Mouse (Mus musculus): ENCODE measurements at regions not wholly inside any gene's neighbourhood (a gene's known extent, or its start where the extent isn't known, plus 50 kb on each side); places are given as distances from the start of the nearest gene placed in this dataset.

GRCm38 (mm10) chr12:12480451-12480850 lies 218.5 kb downstream of the Fam49a start:
- 99% methylated on average over 2 of the region's 2 CpGs for WGBS
- ATAC-seq = no peak

GRCm38 (mm10) chr12:12452086-12452485 lies 190.1 kb downstream of the Fam49a start:
- Histone ChIP-seq H3K9me3 (ENCODE audit: control insufficient read depth) (no peaks in the 10 kb centered on the region), H3K27me3 (replicated peaks; ENCODE audit: control insufficient read depth, insufficient read depth, low read length) (no peaks in the 10 kb centered on the region), H3K36me3 (ENCODE audit: control insufficient read depth, insufficient read depth) (no peaks in the 10 kb centered on the region), H3K4me3 (ENCODE audit: low read depth, low read length) (no peak overlapping the region), H3K27ac (ENCODE audit: low read depth, low read length) (no peak overlapping the region), H3K4me2 (replicated peaks; ENCODE audit: low read depth) (no peak overlapping the region), H3K4me1 (replicated peaks; ENCODE audit: control insufficient read depth, insufficient read depth, low read length) (no peaks in the 10 kb centered on the region), H3K9ac (ENCODE audit: low read depth, low read length) (no peak overlapping the region)
- WGBS = 20% methylated on average over 2 of the region's 2 CpGs
- no peak for ATAC-seq
- no peak for TF ChIP-seq CTCF (IDR thresholded peaks at IDR 0.05; ENCODE audit: low read depth)

More at GRCm38 (mm10) chr12:12480451-12480850, 218.5 kb downstream of the Fam49a start:
- Histone ChIP-seq H3K9ac (ENCODE audit: low read depth, low read length) (no peak overlapping the region), H3K27me3 (replicated peaks; ENCODE audit: control insufficient read depth, insufficient read depth, low read length) (no peaks in the 10 kb centered on the region), H3K4me3 (ENCODE audit: low read depth, low read length) (no peak overlapping the region), H3K36me3 (ENCODE audit: control insufficient read depth, insufficient read depth) (no peaks in the 10 kb centered on the region), H3K4me1 (replicated peaks; ENCODE audit: control insufficient read depth, insufficient read depth, low read length) (no peaks in the 10 kb centered on the region), H3K9me3 (ENCODE audit: control insufficient read depth) (no peaks in the 10 kb centered on the region), H3K27ac (ENCODE audit: low read depth, low read length) (no peak overlapping the region), H3K4me2 (replicated peaks; ENCODE audit: low read depth) (no peak overlapping the region)
- TF ChIP-seq CTCF (IDR thresholded peaks at IDR 0.05; ENCODE audit: low read depth) = no peak

GRCm38 (mm10) chr12:12446768-12447167 lies 184.8 kb downstream of the Fam49a start:
- TF ChIP-seq CTCF (IDR thresholded peaks at IDR 0.05; ENCODE audit: low read depth) = no peak
- H3K4me2 ChIP-seq (replicated peaks; ENCODE audit: low read depth) = no peak overlapping the region
- H3K36me3 ChIP-seq (ENCODE audit: control insufficient read depth, insufficient read depth) = no peaks in the 10 kb centered on the region
- H3K4me3 ChIP-seq (ENCODE audit: low read depth, low read length) = no peak overlapping the region
- WGBS = 42% methylated on average over 2 of the region's 2 CpGs
- H3K27me3 ChIP-seq (replicated peaks; ENCODE audit: control insufficient read depth, insufficient read depth, low read length) = no peaks in the 10 kb centered on the region
- no peaks in the 10 kb centered on the region for H3K4me1 ChIP-seq (replicated peaks; ENCODE audit: control insufficient read depth, insufficient read depth, low read length)
- H3K27ac ChIP-seq (ENCODE audit: low read depth, low read length) = no peak overlapping the region
- no peak for ATAC-seq
- H3K9me3 ChIP-seq (ENCODE audit: control insufficient read depth) = no peaks in the 10 kb centered on the region
- H3K9ac ChIP-seq (ENCODE audit: low read depth, low read length) = no peak overlapping the region

GRCm38 (mm10) chr12:12446281-12446680 lies 184.3 kb downstream of the Fam49a start:
- no peak for ATAC-seq
- no peaks in the 10 kb centered on the region for H3K4me1 ChIP-seq (replicated peaks; ENCODE audit: control insufficient read depth, insufficient read depth, low read length)
- H3K27me3 ChIP-seq (replicated peaks; ENCODE audit: control insufficient read depth, insufficient read depth, low read length) = no peaks in the 10 kb centered on the region
- 94% methylated on average over 3 of the region's 3 CpGs for WGBS
- no peak overlapping the region for H3K4me3 ChIP-seq (ENCODE audit: low read depth, low read length)
- no peak for TF ChIP-seq CTCF (IDR thresholded peaks at IDR 0.05; ENCODE audit: low read depth)
- H3K36me3 ChIP-seq (ENCODE audit: control insufficient read depth, insufficient read depth) = no peaks in the 10 kb centered on the region
- no peak overlapping the region for H3K4me2 ChIP-seq (replicated peaks; ENCODE audit: low read depth)
- H3K9ac ChIP-seq (ENCODE audit: low read depth, low read length) = no peak overlapping the region
- no peaks in the 10 kb centered on the region for H3K9me3 ChIP-seq (ENCODE audit: control insufficient read depth)
- no peak overlapping the region for H3K27ac ChIP-seq (ENCODE audit: low read depth, low read length)

- H3K27me3 ChIP-seq (replicated peaks; ENCODE audit: control insufficient read depth, insufficient read depth, low read length) = no peaks in the 10 kb centered on the region
- no peak overlapping the region for H3K9ac ChIP-seq (ENCODE audit: low read depth, low read length)
- no peaks in the 10 kb centered on the region for H3K4me1 ChIP-seq (replicated peaks; ENCODE audit: control insufficient read depth, insufficient read depth, low read length)
- H3K4me2 ChIP-seq (replicated peaks; ENCODE audit: low read depth) = no peak overlapping the region
- H3K9me3 ChIP-seq (ENCODE audit: control insufficient read depth) = no peaks in the 10 kb centered on the region
- no peak for ATAC-seq
- 90% methylated on average over 4 of the region's 4 CpGs for WGBS
- H3K36me3 ChIP-seq (ENCODE audit: control insufficient read depth, insufficient read depth) = no peaks in the 10 kb centered on the region
- H3K4me3 ChIP-seq (ENCODE audit: low read depth, low read length) = no peak overlapping the region
- no peak overlapping the region for H3K27ac ChIP-seq (ENCODE audit: low read depth, low read length)
- TF ChIP-seq CTCF (IDR thresholded peaks at IDR 0.05; ENCODE audit: low read depth) = no peak
These were observed 180.9 kb downstream of the Fam49a start for GRCm38 (mm10) chr12:12442872-12443271.

GRCm38 (mm10) chr12:12436379-12436778 lies 174.4 kb downstream of the Fam49a start:
- no peaks in the 10 kb centered on the region for H3K36me3 ChIP-seq (ENCODE audit: control insufficient read depth, insufficient read depth)
- no peaks in the 10 kb centered on the region for H3K9me3 ChIP-seq (ENCODE audit: control insufficient read depth)
- no peak overlapping the region for H3K4me3 ChIP-seq (ENCODE audit: low read depth, low read length)
- H3K4me1 ChIP-seq (replicated peaks; ENCODE audit: control insufficient read depth, insufficient read depth, low read length) = no peaks in the 10 kb centered on the region
- WGBS = 95% methylated on average over 1 of the region's 1 CpGs
- H3K27ac ChIP-seq (ENCODE audit: low read depth, low read length) = no peak overlapping the region
- H3K9ac ChIP-seq (ENCODE audit: low read depth, low read length) = no peak overlapping the region
- ATAC-seq = no peak
- no peaks in the 10 kb centered on the region for H3K27me3 ChIP-seq (replicated peaks; ENCODE audit: control insufficient read depth, insufficient read depth, low read length)
- H3K4me2 ChIP-seq (replicated peaks; ENCODE audit: low read depth) = no peak overlapping the region
- TF ChIP-seq CTCF (IDR thresholded peaks at IDR 0.05; ENCODE audit: low read depth) = peak; percentile 59

GRCm38 (mm10) chr12:12432597-12432996 lies 170.7 kb downstream of the Fam49a start:
- TF ChIP-seq CTCF (IDR thresholded peaks at IDR 0.05; ENCODE audit: low read depth) = no peak
- Histone ChIP-seq H3K27ac (ENCODE audit: low read depth, low read length) (no peak overlapping the region), H3K9me3 (ENCODE audit: control insufficient read depth) (no peaks in the 10 kb centered on the region), H3K4me2 (replicated peaks; ENCODE audit: low read depth) (no peak overlapping the region), H3K36me3 (ENCODE audit: control insufficient read depth, insufficient read depth) (no peaks in the 10 kb centered on the region), H3K4me1 (replicated peaks; ENCODE audit: control insufficient read depth, insufficient read depth, low read length) (no peaks in the 10 kb centered on the region), H3K4me3 (ENCODE audit: low read depth, low read length) (no peak overlapping the region), H3K27me3 (replicated peaks; ENCODE audit: control insufficient read depth, insufficient read depth, low read length) (no peaks in the 10 kb centered on the region), H3K9ac (ENCODE audit: low read depth, low read length) (no peak overlapping the region)
- no peak for ATAC-seq
- 60% methylated on average over 1 of the region's 1 CpGs for WGBS

Measured in intestine, postnatal 0 days (tissue).